Mouse (Mus musculus): Measurements from ENCODE around the gene Ankrd6.
A peak's percentile ranks its signal among the peaks of the same experiment; 100 is the strongest.

The Ankrd6 gene

DNA sequence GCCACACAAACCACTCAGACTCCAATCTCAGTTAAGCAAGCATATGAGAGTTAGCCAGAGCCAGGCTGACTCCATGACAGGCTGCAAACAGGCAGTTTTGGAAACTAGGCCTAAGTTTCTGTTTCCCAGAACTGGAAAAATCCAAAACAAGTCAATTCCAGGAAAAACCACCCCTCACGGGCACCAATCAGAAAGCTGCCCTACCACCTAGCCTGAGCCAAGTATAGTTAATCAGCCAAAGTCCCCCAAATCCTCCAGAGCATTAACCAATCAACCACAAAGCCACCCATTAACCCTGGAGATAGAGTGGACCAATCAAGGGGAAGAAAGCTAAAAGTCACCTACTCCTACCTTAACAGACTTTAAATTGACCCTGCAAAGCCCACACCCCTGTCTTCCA is 163.5 kb downstream of the Ankrd6 start:
- DNase-seq (ENCODE audit: low read depth, low spot score) = no peak

DNA sequence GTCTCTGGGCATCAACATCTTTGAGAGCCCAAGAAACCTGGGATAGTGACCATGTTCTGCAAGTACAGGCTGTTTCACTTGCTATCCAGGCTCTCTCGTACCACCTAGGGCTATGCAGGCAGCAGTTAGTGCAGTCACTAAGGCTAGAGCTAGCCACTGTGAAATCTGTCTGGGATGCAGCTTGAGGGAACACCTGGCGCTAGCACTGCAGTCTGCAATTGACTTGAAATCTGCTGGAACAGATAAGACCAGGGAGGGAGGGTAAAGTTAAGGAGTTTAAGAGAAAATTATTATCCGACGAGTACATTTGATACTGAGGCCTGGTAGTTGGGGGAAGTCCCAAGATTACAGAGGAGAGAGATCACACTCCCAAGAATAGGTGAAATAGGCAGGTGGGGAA is 170.6 kb downstream of the Ankrd6 start:
- DNase-seq (ENCODE audit: low read depth, low spot score) = no peak

DNA sequence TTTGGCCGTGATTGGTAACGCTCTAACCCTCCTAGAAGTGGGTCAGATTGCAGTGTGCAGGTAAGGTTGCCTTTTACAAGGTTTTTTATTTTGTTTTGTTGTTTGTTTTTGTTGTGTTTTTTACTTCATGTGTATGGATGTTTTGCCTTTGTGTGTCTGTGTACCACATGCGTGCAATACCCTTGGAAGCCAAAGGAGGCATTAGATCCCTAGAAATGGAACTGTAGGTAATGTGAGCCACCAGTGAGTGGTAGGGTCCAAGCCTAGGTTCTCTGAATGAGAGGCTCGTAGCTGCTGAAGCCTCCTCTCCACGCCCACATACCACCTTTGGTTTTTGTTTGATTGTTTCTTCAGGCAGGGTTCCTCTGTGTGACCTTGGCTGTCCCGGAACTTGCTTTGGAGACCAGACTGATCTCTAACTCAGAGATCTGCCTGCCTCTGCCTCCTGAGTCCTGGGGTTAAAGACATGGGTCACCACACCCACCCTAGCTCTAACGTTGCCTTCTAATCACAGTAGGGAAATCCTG is 180.3 kb downstream of the Ankrd6 start:
- no peak for DNase-seq (ENCODE audit: low read depth, low spot score)

DNA sequence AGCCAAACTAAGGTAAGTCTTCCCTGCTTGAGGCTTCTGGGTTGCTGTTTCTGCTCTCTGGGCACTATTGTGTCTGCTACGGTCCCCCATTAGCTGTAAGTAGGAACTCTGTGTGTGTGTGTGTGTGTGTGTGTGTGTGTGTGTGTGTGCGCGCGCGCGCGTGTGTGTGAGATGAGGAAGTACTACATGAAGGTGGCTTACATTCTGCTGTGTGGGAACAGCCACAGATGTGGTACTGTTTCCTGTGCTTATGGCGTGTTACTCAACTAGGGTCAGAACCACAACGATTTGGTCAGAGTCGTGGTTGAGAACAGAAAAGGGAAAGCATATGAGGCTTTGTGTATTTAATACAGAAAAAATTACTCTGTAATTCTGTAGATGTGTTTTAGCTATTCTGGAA is 182.6 kb downstream of the Ankrd6 start:
- peak; percentile 60 for DNase-seq (ENCODE audit: low read depth, low spot score)

DNA sequence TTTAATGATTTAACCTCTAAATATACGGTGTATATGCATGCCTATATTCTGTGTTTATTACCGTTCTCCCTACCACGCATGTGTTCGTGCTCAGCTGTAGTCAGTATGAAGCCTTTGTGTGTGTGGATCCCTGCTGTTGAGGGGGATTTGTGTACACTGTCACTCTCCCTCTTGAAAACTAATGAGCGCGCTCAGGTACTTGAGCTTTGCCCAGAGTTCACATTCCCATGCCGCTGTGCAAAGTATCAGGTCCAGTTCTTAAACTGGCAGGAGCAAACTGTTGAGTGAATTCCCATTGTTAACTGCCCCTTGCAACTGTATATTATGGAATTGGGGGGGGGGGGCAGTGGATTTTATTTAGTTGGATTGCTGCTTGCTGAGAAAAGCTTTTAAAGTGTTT is 183.2 kb downstream of the Ankrd6 start:
- no peak for DNase-seq (ENCODE audit: low read depth, low spot score)

DNA sequence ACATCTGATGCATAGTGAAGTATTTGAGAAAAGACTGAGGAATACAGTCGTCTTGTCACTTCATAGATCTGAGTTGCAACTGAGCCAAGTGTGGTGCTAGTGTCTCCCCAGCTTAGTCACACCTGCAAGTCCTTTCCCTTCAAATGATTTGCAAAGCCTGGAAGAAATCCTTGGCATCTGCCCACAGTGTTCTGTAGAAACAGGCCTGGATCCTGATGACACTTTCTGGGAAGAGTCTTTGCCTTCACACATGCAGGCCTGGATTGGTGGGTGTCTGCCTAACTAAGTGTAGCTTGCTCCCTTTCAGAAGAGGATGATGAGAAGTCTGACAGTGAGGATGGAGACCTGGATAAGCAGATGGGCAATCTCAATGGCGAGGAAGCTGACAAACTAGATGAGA is 193.2 kb downstream of the Ankrd6 start:
- no peak for DNase-seq (ENCODE audit: low read depth, low spot score)
